Mouse (Mus musculus) heart, embryonic 15.5 days (tissue): ENCODE data around the gene Fam45a. TPM values are rescaled to one million over a fixed set of nuclear protein-coding genes. Genes with fewer than 3 reads are reported as not detected.

Experiments
- ATAC-seq: fragments of 200-750 bp; cut with Nextera tagmentation; replicated peaks from 2 replicates; pipeline ENCODE4 v1.8.0; 2017; ENCODE audit warnings: low read depth, moderate TSS enrichment; ENCODE audit not compliant: insufficient number of reproducible peaks, insufficient read depth, low FRiP score
- H3K27ac ChIP-seq: fragments of 300-500 bp; sonication (generic); 2 replicates; pipeline ENCODE4 v1.5.1; 2015; ENCODE audit warnings: mild to moderate bottlenecking, inconsistent platforms
- H3K27me3 ChIP-seq: fragments of 300-500 bp; sonication (generic); 2 replicates; pipeline ENCODE4 v1.6.1; 2015; ENCODE audit warnings: inconsistent platforms
- H3K36me3 ChIP-seq: fragments of 300-500 bp; sonication (generic); 2 replicates; pipeline ENCODE4 v1.6.1; 2015; ENCODE audit warnings: mild to moderate bottlenecking, inconsistent platforms
- H3K4me1 ChIP-seq: fragments of 300-500 bp; sonication (generic); replicated peaks from 2 replicates; pipeline ENCODE4 v1.6.1; 2015; ENCODE audit warnings: inconsistent platforms
- H3K4me2 ChIP-seq: fragments of 300-500 bp; sonication (generic); 2 replicates; pipeline ENCODE4 v1.6.1; 2015; ENCODE audit warnings: inconsistent platforms, mild to moderate bottlenecking, moderate library complexity
- H3K4me3 ChIP-seq: fragments of 300-500 bp; sonication (generic); 2 replicates; pipeline ENCODE4 v1.5.1; 2015; ENCODE audit warnings: mild to moderate bottlenecking, inconsistent platforms
- H3K9ac ChIP-seq: fragments of 300-500 bp; sonication (generic); 2 replicates; pipeline ENCODE4 v1.6.1; 2015; ENCODE audit warnings: mild to moderate bottlenecking, inconsistent platforms
- H3K9me3 ChIP-seq: fragments of 300-500 bp; sonication (generic); replicated peaks from 2 replicates; pipeline ENCODE4 v1.6.1; 2016; ENCODE audit warnings: inconsistent platforms
- WGBS: fragments of 180-500 bp; shearing (Covaris S2); methylation state at CpG from one replicate; pipeline ENCODE4 v1.1.7; 2015; ENCODE audit warnings: mixed read lengths; 5-methylcytosine and 5-hydroxymethylcytosine counted together
- polyA plus RNA-seq: library from polyadenylated mRNA; unstranded; fragments of >200 nt; fragmentation: Nextera tagmentation; extraction: Ambion mirVana; gene quantifications from 2 replicates; pipeline ENCODE4 v1.2.1, GENCODE M21; 2015

The Fam45a gene
- polyA plus RNA-seq, 1 experiment from 2014 or later, result 19.7 TPM

DNA sequence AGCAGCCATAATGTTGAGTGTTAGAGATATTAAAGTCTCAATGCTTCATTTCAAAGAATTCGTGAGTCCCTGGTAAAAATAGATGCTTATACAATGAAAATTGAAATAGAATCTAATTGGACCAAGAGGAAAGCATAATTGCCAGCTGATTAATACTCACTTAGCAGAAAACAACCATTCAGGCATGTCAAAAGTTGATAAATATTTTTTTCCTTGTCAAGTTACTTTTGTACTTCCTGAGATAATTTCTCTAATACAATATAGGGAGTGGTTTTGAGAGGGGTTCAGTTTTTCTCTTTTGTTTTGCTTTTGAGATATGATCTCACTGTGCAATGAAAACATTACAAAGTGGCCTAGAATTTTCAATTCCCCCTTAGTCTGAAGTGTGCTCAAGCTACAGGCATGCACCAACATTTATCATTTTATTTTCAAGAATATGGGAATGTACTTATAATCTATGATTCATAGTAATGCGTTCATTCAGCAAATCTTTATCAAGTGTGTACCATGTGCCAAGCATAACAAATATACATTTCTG is 18.1 kb upstream of the Fam45a start:
- H3K9me3 ChIP-seq, result no peaks in the 10 kb centered on the region
- H3K4me3 ChIP-seq, result no peak overlapping the region
- WGBS, result 66% methylated on average over 2 of the region's 2 CpGs
- H3K36me3 ChIP-seq, result no peaks in the 10 kb centered on the region
- H3K9ac ChIP-seq, result no peak overlapping the region
- ATAC-seq, result no peak
- no peaks in the 10 kb centered on the region for H3K27me3 ChIP-seq
- peaks cover 7% of the 10 kb centered on the region for H3K4me1 ChIP-seq
- H3K27ac ChIP-seq, result no peak overlapping the region
- no peak overlapping the region for H3K4me2 ChIP-seq

- no peaks in the 10 kb centered on the region for H3K27me3 ChIP-seq
- no peak overlapping the region for H3K9ac ChIP-seq
- WGBS, result 76% methylated on average over 2 of the region's 2 CpGs
- ATAC-seq, result no peak
- no peak overlapping the region for H3K4me3 ChIP-seq
- H3K27ac ChIP-seq, result no peak overlapping the region
- no peaks in the 10 kb centered on the region for H3K36me3 ChIP-seq
- peaks cover 3% of the 10 kb centered on the region for H3K4me1 ChIP-seq
- no peak overlapping the region for H3K4me2 ChIP-seq
- H3K9me3 ChIP-seq, result no peaks in the 10 kb centered on the region
Observed at GRCm38 (mm10) chr19:60795244-60795643, 16.1 kb upstream of the Fam45a start.

GRCm38 (mm10) chr19:60797415-60797814 is 14.0 kb upstream of the Fam45a start:
- Histone ChIP-seq H3K4me1 (no peaks in the 10 kb centered on the region), H3K4me3 (no peak overlapping the region), H3K27me3 (no peaks in the 10 kb centered on the region), H3K9ac (no peak overlapping the region), H3K4me2 (no peak overlapping the region), H3K27ac (no peak overlapping the region), H3K9me3 (no peaks in the 10 kb centered on the region), H3K36me3 (no peaks in the 10 kb centered on the region)
- no peak for ATAC-seq
- 87% methylated on average over 2 of the region's 2 CpGs for WGBS

GRCm38 (mm10) chr19:60799867-60800569 is 11.4 kb upstream of the Fam45a start:
- no peak overlapping the region for H3K4me2 ChIP-seq
- no peaks in the 10 kb centered on the region for H3K27me3 ChIP-seq
- H3K4me1 ChIP-seq, result no peaks in the 10 kb centered on the region
- no peaks in the 10 kb centered on the region for H3K36me3 ChIP-seq
- no peak overlapping the region for H3K27ac ChIP-seq
- H3K4me3 ChIP-seq, result no peak overlapping the region
- H3K9ac ChIP-seq, result no peak overlapping the region
- no peak for ATAC-seq
- WGBS, result 66% methylated on average over 7 of the region's 7 CpGs
- no peaks in the 10 kb centered on the region for H3K9me3 ChIP-seq

GRCm38 (mm10) chr19:60804903-60805302 is 6.5 kb upstream of the Fam45a start:
- H3K9me3 ChIP-seq, result no peaks in the 10 kb centered on the region
- H3K36me3 ChIP-seq, result no peaks in the 10 kb centered on the region
- no peak overlapping the region for H3K4me2 ChIP-seq
- H3K27me3 ChIP-seq, result no peaks in the 10 kb centered on the region
- H3K9ac ChIP-seq, result no peak overlapping the region
- H3K4me3 ChIP-seq, result no peak overlapping the region
- WGBS, result 46% methylated on average over 2 of the region's 2 CpGs
- no peak for ATAC-seq
- no peaks in the 10 kb centered on the region for H3K4me1 ChIP-seq
- no peak overlapping the region for H3K27ac ChIP-seq

DNA sequence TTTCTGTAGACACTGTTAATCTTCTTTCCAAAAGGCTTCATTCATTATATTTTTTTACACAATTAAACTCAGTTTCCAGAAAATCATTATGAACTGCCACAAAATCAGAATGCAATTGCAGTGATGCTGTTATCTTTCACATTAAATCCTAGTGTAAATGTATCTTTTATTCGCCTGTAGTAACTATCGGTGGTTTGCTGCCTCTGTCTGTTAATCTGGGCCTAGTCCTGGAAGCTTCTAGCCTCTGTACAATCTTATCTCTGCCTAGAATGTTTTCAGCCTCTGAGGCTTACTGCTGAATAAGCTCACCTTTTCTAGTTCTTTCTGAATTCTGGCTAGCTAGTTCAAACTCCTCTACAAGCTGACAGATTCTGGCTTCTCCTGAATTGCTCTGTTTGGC is 1.5 kb upstream of the Fam45a start:
- Histone ChIP-seq H3K9ac (no peak overlapping the region), H3K9me3 (no peaks in the 10 kb centered on the region), H3K36me3 (no peaks in the 10 kb centered on the region), H3K4me2 (no peak overlapping the region), H3K27me3 (no peaks in the 10 kb centered on the region), H3K4me1 (peaks cover 12% of the 10 kb centered on the region), H3K27ac (no peak overlapping the region), H3K4me3 (no peak overlapping the region)
- no peak for ATAC-seq
- WGBS, result 66% methylated on average over 2 of the region's 2 CpGs

DNA sequence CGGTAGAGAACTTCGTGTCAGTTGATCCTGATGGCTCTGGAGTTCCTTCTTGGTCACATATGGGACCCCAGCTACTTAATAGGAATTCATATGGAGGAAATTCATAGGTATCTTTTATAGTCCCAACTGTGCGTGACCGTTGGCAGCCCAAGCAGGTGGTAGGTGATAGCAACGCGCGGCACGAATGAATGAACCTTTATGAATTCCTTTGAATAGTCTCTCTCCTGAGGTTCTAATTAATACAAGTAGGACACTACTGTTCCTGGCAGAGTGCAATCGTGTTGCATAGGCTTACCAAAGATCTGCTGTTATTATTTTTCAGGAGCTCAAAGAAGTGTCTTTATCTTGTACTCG is 628 bp downstream of the Fam45a start:
- H3K27ac ChIP-seq, result 0 out of 2 replicates have a peak overlapping the region, but pooled peaks have one; percentile 69
- H3K4me1 ChIP-seq, result peaks cover 12% of the 10 kb centered on the region
- no peaks in the 10 kb centered on the region for H3K9me3 ChIP-seq
- whole genome bisulfite sequencing, result 14% methylated on average over 10 of the region's 10 CpGs
- H3K9ac ChIP-seq, result peak overlapping the region; percentile 79
- peak overlapping the region; percentile 70 for H3K4me2 ChIP-seq
- H3K36me3 ChIP-seq, result peaks cover 12% of the 10 kb centered on the region; the same call in 1 of the 2 replicates
- no peak for ATAC-seq
- peak overlapping the region; percentile 72 for H3K4me3 ChIP-seq
- H3K27me3 ChIP-seq, result no peaks in the 10 kb centered on the region

DNA sequence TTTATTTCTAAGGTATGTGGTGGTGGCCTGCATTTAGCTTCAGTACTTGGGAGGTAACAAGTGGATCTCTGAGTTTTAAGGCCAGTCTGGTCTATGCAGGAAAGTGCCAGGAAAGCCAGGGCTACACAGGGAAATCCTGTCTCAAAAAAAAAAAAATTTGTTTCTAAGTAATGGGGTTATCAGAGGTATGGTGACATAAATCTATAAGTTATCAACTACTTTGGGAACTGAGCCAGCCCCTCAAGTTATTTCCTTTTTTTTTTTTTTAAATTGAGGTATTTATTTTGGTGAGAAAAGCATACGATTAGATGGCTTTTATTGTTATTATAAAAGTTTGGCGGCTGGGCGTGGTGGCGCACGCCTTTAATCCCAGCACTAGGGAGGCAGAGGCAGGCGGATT is 1.7 kb downstream of the Fam45a start:
- H3K9me3 ChIP-seq, result no peaks in the 10 kb centered on the region
- 94% methylated on average over 6 of the region's 6 CpGs for WGBS

DNA sequence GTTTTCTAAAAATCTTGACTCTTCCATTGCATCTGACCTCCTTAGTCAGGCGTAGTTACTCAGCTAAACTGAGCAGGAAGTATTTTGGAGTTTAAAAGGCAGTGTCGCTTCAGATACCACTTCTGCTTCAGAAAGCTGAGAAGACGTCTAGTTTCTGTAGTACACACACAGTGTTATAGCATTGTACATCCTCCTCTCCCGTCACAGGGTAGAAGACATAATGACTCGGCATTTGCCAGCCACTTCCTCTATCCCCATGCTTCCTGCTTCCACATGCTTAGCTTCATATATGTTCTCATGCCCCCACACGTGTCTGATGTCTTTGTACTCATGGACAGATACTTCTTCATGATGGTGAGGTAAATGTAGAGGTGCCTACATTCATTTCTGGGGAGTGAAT is 7.3 kb downstream of the Fam45a start:
- H3K27me3 ChIP-seq, result no peaks in the 10 kb centered on the region
- no peak for ATAC-seq
- no peaks in the 10 kb centered on the region for H3K4me1 ChIP-seq
- no peak overlapping the region for H3K9ac ChIP-seq
- peaks cover 54% of the 10 kb centered on the region for H3K36me3 ChIP-seq
- H3K4me3 ChIP-seq, result no peak overlapping the region
- H3K4me2 ChIP-seq, result no peak overlapping the region
- no peak overlapping the region for H3K27ac ChIP-seq
- 87% methylated on average over 6 of the region's 6 CpGs for WGBS
- no peaks in the 10 kb centered on the region for H3K9me3 ChIP-seq

More for the DNA sequence above, 1.7 kb downstream of the Fam45a start:
- Histone ChIP-seq H3K4me1 (peaks cover 12% of the 10 kb centered on the region), H3K4me3 (no peak overlapping the region), H3K36me3 (peaks cover 13% of the 10 kb centered on the region; the same call in 1 of the 2 replicates), H3K4me2 (no peak overlapping the region), H3K27me3 (no peaks in the 10 kb centered on the region), H3K9ac (no peak overlapping the region), H3K27ac (no peak overlapping the region)
- no peak for ATAC-seq

DNA sequence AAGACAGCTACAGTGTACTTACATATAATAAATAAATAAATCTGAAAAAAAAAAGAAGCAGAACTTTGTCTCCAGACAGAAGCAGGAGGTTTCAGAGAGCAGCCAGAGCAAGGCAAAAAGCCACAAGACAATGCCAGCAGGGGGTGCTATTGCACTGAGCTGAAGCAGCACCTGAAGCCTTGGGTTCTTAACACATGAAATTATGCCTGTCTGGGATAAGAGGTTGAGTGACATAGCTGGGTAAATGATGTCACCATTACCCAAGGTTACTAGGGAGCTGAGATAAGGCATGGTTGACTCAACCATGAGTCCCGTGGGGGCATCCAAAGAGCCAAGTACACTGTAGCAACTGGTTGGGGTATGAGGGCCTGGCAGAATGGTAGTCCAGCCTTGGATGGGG is 26.4 kb downstream of the Fam45a start:
- peaks cover 59% of the 10 kb centered on the region for H3K36me3 ChIP-seq
- ATAC-seq, result peak; percentile 47; the same call in 1 of the 2 replicates
- WGBS, result 29% methylated on average over 1 of the region's 1 CpGs

DNA sequence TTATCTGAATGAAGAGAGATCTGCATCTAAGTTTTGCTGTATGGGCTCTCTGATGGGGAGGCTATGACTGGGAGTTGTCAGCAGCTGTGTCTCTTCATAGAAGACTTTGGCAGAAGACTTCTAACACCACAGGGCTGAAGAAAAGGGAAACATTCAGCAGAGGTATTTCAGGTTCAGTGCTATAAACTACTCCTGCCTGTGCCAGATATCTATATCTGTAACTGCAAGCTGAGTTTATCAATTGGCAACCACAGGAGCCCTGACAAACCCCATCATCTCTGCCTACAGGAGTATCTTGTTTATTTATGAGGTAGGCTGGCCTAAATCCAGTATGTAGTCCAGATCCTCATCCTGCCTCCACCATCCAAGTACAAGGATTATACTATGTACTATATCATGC is 31.9 kb downstream of the Fam45a start:
- H3K27ac ChIP-seq, result no peak overlapping the region
- no peak overlapping the region for H3K9ac ChIP-seq
- no peaks in the 10 kb centered on the region for H3K27me3 ChIP-seq
- no peak overlapping the region for H3K4me3 ChIP-seq
- ATAC-seq, result no peak
- H3K4me1 ChIP-seq, result 0 out of 2 replicates have a peak, but pooled peaks cover 2% of the 10 kb centered on the region
- H3K9me3 ChIP-seq, result no peaks in the 10 kb centered on the region
- H3K36me3 ChIP-seq, result peaks cover 16% of the 10 kb centered on the region
- H3K4me2 ChIP-seq, result no peak overlapping the region

More for the DNA sequence above, 26.4 kb downstream of the Fam45a start:
- Histone ChIP-seq H3K27me3 (no peaks in the 10 kb centered on the region), H3K4me2 (no peak overlapping the region), H3K9me3 (no peaks in the 10 kb centered on the region), H3K4me1 (0 out of 2 replicates have a peak, but pooled peaks cover 3% of the 10 kb centered on the region), H3K4me3 (no peak overlapping the region), H3K9ac (no peak overlapping the region), H3K27ac (no peak overlapping the region)

- Histone ChIP-seq H3K4me2 (no peak overlapping the region), H3K27me3 (no peaks in the 10 kb centered on the region), H3K4me1 (no peaks in the 10 kb centered on the region), H3K4me3 (no peak overlapping the region), H3K36me3 (peaks cover 7% of the 10 kb centered on the region; the same call in 1 of the 2 replicates), H3K9ac (no peak overlapping the region), H3K27ac (no peak overlapping the region), H3K9me3 (no peaks in the 10 kb centered on the region)
- no peak for ATAC-seq
Observed at GRCm38 (mm10) chr19:60845731-60846130, 34.3 kb downstream of the Fam45a start.
